Mouse (Mus musculus): ENCODE data around the gene Abtb1. TPM values are rescaled to one million over a fixed set of nuclear protein-coding genes. Genes with fewer than 3 reads are reported as not detected.

The Abtb1 gene
- polyA plus RNA-seq, 1 experiment: 113 TPM

GRCm38 (mm10) chr6:88857249-88857648, 15.5 kb upstream of the Abtb1 start:
- no peak overlapping the region for H3K4me3 ChIP-seq (replicated peaks)
- H3K4me1 ChIP-seq: peaks cover 50% of the 10 kb centered on the region
- no peaks in the 10 kb centered on the region for H3K36me3 ChIP-seq (replicated peaks; ENCODE audit: low read length)
- H3K9me3 ChIP-seq: peaks cover 3% of the 10 kb centered on the region
- H3K27me3 ChIP-seq (replicated peaks): peaks cover 46% of the 10 kb centered on the region
- no peak for TF ChIP-seq FLI1 (IDR thresholded peaks at IDR 0.05; ENCODE audit: low read length)
- no peak for TF ChIP-seq GATA1 (IDR thresholded peaks at IDR 0.05; ENCODE audit: borderline replicate concordance, low read length)

GRCm38 (mm10) chr6:88855636-88856035, 13.9 kb upstream of the Abtb1 start:
- peaks cover 49% of the 10 kb centered on the region for H3K4me1 ChIP-seq
- H3K36me3 ChIP-seq (replicated peaks; ENCODE audit: low read length): no peaks in the 10 kb centered on the region
- TF ChIP-seq FLI1 (IDR thresholded peaks at IDR 0.05; ENCODE audit: low read length) (no peak), GATA1 (IDR thresholded peaks at IDR 0.05; ENCODE audit: borderline replicate concordance, low read length) (no peak)
- H3K4me3 ChIP-seq (replicated peaks): no peak overlapping the region
- H3K27me3 ChIP-seq (replicated peaks): peaks cover 48% of the 10 kb centered on the region
- no peaks in the 10 kb centered on the region for H3K9me3 ChIP-seq

DNA sequence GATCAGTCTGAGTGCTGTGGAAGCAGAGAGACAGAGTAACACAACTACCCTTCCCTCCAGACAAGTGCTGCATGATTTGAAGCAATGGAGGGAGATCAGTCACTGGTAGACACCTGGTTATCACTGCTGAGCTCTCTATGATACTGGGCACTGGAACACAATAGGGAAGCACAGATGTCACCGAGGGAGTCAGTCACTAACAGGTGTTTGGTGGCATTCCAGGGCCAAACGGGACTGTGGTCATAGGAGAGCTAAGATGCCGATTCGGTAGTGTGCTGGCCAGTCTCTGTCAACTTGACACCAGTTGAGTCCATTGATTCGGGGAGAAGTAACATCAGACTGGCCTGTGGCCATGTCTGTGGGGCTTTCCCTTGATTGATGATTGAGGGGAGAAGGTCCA, 12.7 kb upstream of the Abtb1 start:
- Histone ChIP-seq H3K4me3 (replicated peaks) (no peak overlapping the region), H3K9me3 (no peaks in the 10 kb centered on the region), H3K36me3 (replicated peaks; ENCODE audit: low read length) (no peaks in the 10 kb centered on the region), H3K27me3 (replicated peaks) (peaks cover 40% of the 10 kb centered on the region), H3K4me1 (peaks cover 52% of the 10 kb centered on the region)
- TF ChIP-seq FLI1 (IDR thresholded peaks at IDR 0.05; ENCODE audit: low read length): no peak
- TF ChIP-seq GATA1 (IDR thresholded peaks at IDR 0.05; ENCODE audit: borderline replicate concordance, low read length): no peak

DNA sequence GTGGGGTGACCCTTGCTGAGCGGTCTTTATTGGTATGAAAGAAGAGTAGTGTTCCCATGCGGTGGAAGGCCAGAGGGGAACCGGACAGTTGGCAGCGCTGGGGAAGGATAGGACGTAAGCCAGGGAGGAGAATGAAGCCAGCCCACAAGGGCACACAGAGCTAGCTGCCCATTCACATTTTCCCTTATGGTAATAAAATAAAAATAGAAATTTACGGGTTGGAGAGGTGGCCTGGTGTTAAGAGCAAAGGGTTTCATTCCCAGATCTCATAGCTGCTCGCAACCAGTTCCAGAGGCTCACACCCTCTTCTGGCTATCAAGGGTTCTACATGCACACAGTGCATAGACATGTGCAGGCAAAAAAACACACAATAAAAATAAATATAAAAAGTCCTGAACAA, 8.2 kb upstream of the Abtb1 start:
- Histone ChIP-seq H3K9me3 (no peaks in the 10 kb centered on the region), H3K4me3 (replicated peaks) (no peak overlapping the region), H3K27me3 (replicated peaks) (peaks cover 25% of the 10 kb centered on the region), H3K4me1 (peaks cover 59% of the 10 kb centered on the region), H3K36me3 (replicated peaks; ENCODE audit: low read length) (no peaks in the 10 kb centered on the region)
- no peak for TF ChIP-seq GATA1 (IDR thresholded peaks at IDR 0.05; ENCODE audit: borderline replicate concordance, low read length)
- no peak for TF ChIP-seq FLI1 (IDR thresholded peaks at IDR 0.05; ENCODE audit: low read length)

DNA sequence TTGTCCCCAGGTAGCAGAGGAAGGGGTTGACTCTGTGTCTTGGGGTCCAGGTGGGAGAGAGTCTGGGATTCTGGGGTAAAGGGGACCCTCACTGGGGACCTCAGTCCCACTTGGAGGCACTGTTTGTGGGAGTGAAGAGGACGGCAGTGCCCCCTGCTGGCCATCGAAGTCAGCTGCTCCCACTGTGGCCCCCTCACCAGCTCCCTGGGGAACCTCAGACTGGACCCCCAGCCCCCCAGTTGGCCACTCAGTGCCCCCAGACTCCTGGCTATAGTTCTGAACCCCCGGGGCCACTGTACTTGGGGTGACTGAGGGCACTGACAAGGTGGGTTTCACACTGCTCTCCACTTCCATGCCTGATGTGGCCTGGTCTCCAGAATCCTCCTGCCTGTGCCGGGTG, 7.5 kb upstream of the Abtb1 start:
- no peaks in the 10 kb centered on the region for H3K36me3 ChIP-seq (replicated peaks; ENCODE audit: low read length)
- peaks cover 18% of the 10 kb centered on the region for H3K27me3 ChIP-seq (replicated peaks)
- no peak for TF ChIP-seq FLI1 (IDR thresholded peaks at IDR 0.05; ENCODE audit: low read length)
- no peak for TF ChIP-seq GATA1 (IDR thresholded peaks at IDR 0.05; ENCODE audit: borderline replicate concordance, low read length)
- peaks cover 54% of the 10 kb centered on the region for H3K4me1 ChIP-seq
- no peaks in the 10 kb centered on the region for H3K9me3 ChIP-seq
- no peak overlapping the region for H3K4me3 ChIP-seq (replicated peaks)

- Histone ChIP-seq H3K9me3 (no peaks in the 10 kb centered on the region), H3K4me3 (replicated peaks) (no peak overlapping the region), H3K27me3 (replicated peaks) (peaks cover 13% of the 10 kb centered on the region), H3K36me3 (replicated peaks; ENCODE audit: low read length) (no peaks in the 10 kb centered on the region), H3K4me1 (peaks cover 59% of the 10 kb centered on the region)
- TF ChIP-seq GATA1 (IDR thresholded peaks at IDR 0.05; ENCODE audit: borderline replicate concordance, low read length) (no peak), FLI1 (IDR thresholded peaks at IDR 0.05; ENCODE audit: low read length) (no peak)
Observed at GRCm38 (mm10) chr6:88847571-88847970, 5.8 kb upstream of the Abtb1 start.

- H3K36me3 ChIP-seq (replicated peaks; ENCODE audit: low read length): peaks cover 9% of the 10 kb centered on the region
- H3K27me3 ChIP-seq (replicated peaks): peaks cover 10% of the 10 kb centered on the region
- peaks cover 63% of the 10 kb centered on the region for H3K4me1 ChIP-seq
- no peak overlapping the region for H3K4me3 ChIP-seq (replicated peaks)
- TF ChIP-seq GATA1 (IDR thresholded peaks at IDR 0.05; ENCODE audit: borderline replicate concordance, low read length) (no peak), FLI1 (IDR thresholded peaks at IDR 0.05; ENCODE audit: low read length) (no peak)
- H3K9me3 ChIP-seq: no peaks in the 10 kb centered on the region
Observed at GRCm38 (mm10) chr6:88844901-88845565, 3.2 kb upstream of the Abtb1 start.

DNA sequence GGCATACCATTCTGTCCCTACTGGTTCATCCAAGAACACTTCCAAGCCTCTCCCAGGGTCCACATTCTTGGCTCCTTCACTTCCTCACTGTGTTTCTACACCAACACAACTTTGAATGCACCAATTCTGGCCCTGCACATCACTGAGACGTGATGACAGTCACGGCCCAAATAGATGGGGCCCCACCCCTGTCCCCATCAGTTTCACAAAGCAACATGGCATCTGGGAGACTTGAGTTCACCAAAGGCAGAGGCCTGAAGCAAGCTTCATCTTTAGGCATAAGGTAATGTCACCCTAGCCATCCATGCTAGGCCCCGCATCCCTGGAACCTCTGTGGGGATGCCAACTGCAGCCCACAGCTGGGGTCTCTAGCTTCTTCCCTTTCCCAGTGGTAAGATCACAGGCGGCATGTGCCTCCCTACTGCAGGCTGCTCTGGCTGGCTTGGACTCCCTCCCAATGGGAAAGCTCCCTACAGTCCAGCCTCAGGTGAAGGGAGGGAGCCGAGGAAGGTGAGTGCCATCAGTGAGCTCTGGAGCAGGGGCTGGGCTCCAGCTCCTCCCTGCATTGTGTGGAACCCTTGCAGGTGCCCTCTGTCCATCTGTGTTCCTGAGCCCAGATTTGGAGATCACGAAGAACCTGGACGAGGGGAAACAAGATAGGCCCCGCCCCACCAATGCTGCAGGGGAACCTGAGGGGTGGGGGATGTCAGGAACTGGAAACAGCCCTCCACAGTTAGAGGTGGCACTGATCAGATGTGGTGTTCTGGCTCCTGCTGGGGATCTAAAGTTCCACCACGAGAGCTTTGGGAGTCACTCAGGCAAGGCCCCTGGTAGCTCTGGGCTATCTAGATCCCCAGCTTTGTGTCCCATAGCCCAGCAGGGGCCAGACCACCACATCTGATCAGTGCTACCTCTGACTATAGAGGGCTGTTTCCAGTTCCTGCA, 2.3 kb upstream of the Abtb1 start:
- Histone ChIP-seq H3K9me3 (no peaks in the 10 kb centered on the region), H3K4me1 (peaks cover 63% of the 10 kb centered on the region), H3K36me3 (replicated peaks; ENCODE audit: low read length) (peaks cover 19% of the 10 kb centered on the region), H3K4me3 (replicated peaks) (no peak overlapping the region), H3K27me3 (replicated peaks) (peaks cover 10% of the 10 kb centered on the region)
- TF ChIP-seq FLI1 (IDR thresholded peaks at IDR 0.05; ENCODE audit: low read length): no peak
- no peak for TF ChIP-seq GATA1 (IDR thresholded peaks at IDR 0.05; ENCODE audit: borderline replicate concordance, low read length)

- Histone ChIP-seq H3K4me3 (replicated peaks) (peak overlapping the region; percentile 99), H3K36me3 (replicated peaks; ENCODE audit: low read length) (peaks cover 27% of the 10 kb centered on the region), H3K27me3 (replicated peaks) (peaks cover 10% of the 10 kb centered on the region), H3K4me1 (peaks cover 65% of the 10 kb centered on the region), H3K9me3 (no peaks in the 10 kb centered on the region)
- no peak for TF ChIP-seq GATA1 (IDR thresholded peaks at IDR 0.05; ENCODE audit: borderline replicate concordance, low read length)
- no peak for TF ChIP-seq FLI1 (IDR thresholded peaks at IDR 0.05; ENCODE audit: low read length)
Observed at GRCm38 (mm10) chr6:88843241-88843640, 1.5 kb upstream of the Abtb1 start.

DNA sequence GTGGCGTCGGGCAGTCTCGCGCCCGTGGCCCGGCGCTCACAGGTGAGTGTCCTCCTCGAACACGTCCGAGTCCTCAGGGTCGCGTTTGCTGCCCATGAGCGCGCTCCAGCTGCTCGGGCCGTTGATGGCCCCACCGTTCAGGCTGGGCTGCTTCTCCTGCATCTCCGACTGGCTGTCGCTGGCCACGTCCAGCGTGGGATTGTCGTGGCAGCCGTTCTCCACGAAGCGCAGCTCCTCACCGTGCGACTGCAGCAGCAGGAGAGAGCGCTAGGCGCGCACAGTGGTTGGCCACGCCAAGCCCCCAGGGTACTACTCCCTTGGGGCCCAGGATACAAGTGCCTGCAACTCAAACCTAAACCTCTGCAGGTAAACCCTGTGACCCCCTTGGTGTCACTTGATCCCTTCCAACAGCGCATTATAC, 957 bp upstream of the Abtb1 start:
- H3K36me3 ChIP-seq (replicated peaks; ENCODE audit: low read length): peaks cover 32% of the 10 kb centered on the region
- H3K9me3 ChIP-seq: no peaks in the 10 kb centered on the region
- peaks cover 10% of the 10 kb centered on the region for H3K27me3 ChIP-seq (replicated peaks)
- peaks cover 70% of the 10 kb centered on the region for H3K4me1 ChIP-seq
- TF ChIP-seq FLI1 (IDR thresholded peaks at IDR 0.05; ENCODE audit: low read length) (no peak), GATA1 (IDR thresholded peaks at IDR 0.05; ENCODE audit: borderline replicate concordance, low read length) (no peak)
- peak overlapping the region; percentile 99 for H3K4me3 ChIP-seq (replicated peaks)
